8 mouse cellular contexts compared by ENCODE assay signal in genomic region chr5:124011927-124012326, GRCm38 (mm10). TPM values are rescaled to one million over a fixed set of nuclear protein-coding genes. Genes with fewer than 3 reads are reported as not detected.
DNase-seq lines count a peak whose midpoint lies in the region; ATAC-seq lines count a peak whose summit lies in the region.

No protein-coding gene starts in this region.

- H3K4me3 ChIP-seq in heart, embryonic 11.5 days (ENCODE audit: low read depth, low read length), result no peak overlapping the region
- H3K4me3 ChIP-seq in brown adipose tissue, adult 24 weeks (ENCODE audit: insufficient read depth, low read depth, low read length), result 0 out of 2 replicates have a peak overlapping the region, but pooled peaks have one; percentile 9
- H3K4me3 ChIP-seq in hindbrain, embryonic 13.5 days, result no peak overlapping the region
- 0 out of 2 replicates have a peak overlapping the region, but pooled peaks have one; percentile 1 for H3K4me3 ChIP-seq in midbrain, embryonic 12.5 days

- H3K4me2 ChIP-seq in heart, embryonic 11.5 days, result peak overlapping the region; percentile 54
- H3K4me2 ChIP-seq in hindbrain, embryonic 13.5 days, result peak overlapping the region; percentile 42
- peak overlapping the region; percentile 44 for H3K4me2 ChIP-seq in midbrain, embryonic 12.5 days (replicated peaks)

- 20% methylated on average over 8 of the region's 8 CpGs for WGBS in heart, embryonic 11.5 days (ENCODE audit: insufficient replicate concordance)
- WGBS in hindbrain, embryonic 13.5 days, result 6% methylated on average over 8 of the region's 8 CpGs
- 10% methylated on average over 8 of the region's 8 CpGs for WGBS in midbrain, embryonic 12.5 days

- no peak for DNase-seq in heart, postnatal 14 days
- no peak for DNase-seq in thymus, postnatal 0 days (ENCODE audit: low spot score)
- DNase-seq in left cerebral cortex, postnatal 36 days (ENCODE audit: low spot score in 2 of 2), result no peak
- DNase-seq in cerebellum, adult 11 months, result no peak

- peaks cover 15% of the 10 kb centered on the region for H3K36me3 ChIP-seq in heart, embryonic 11.5 days (ENCODE audit: control insufficient read depth, insufficient read depth, low read length)
- H3K36me3 ChIP-seq in hindbrain, embryonic 13.5 days, result peaks cover 35% of the 10 kb centered on the region
- H3K36me3 ChIP-seq in midbrain, embryonic 12.5 days, result peaks cover 36% of the 10 kb centered on the region

- peak overlapping the region; percentile 17 for H3K9ac ChIP-seq in heart, embryonic 11.5 days (ENCODE audit: low read depth, low read length)
- peak overlapping the region; percentile 63 for H3K9ac ChIP-seq in hindbrain, embryonic 13.5 days
- peak overlapping the region; percentile 48; the same call in 1 of the 2 replicates for H3K9ac ChIP-seq in midbrain, embryonic 12.5 days (replicated peaks)

- H3K27me3 ChIP-seq in heart, embryonic 11.5 days (ENCODE audit: control insufficient read depth, insufficient read depth, low read length), result no peaks in the 10 kb centered on the region
- H3K27me3 ChIP-seq in hindbrain, embryonic 13.5 days, result no peaks in the 10 kb centered on the region
- H3K27me3 ChIP-seq in midbrain, embryonic 12.5 days, result no peaks in the 10 kb centered on the region

- H3K9me3 ChIP-seq in heart, embryonic 11.5 days (replicated peaks; ENCODE audit: control insufficient read depth, low read length), result no peaks in the 10 kb centered on the region
- no peaks in the 10 kb centered on the region for H3K9me3 ChIP-seq in hindbrain, embryonic 13.5 days
- H3K9me3 ChIP-seq in midbrain, embryonic 12.5 days, result no peaks in the 10 kb centered on the region

- H3K4me1 ChIP-seq in heart, embryonic 11.5 days (ENCODE audit: control insufficient read depth, insufficient read depth, low read length), result peaks cover 73% of the 10 kb centered on the region
- H3K4me1 ChIP-seq in brown adipose tissue, adult 24 weeks (ENCODE audit: control insufficient read depth, insufficient read depth, insufficient read length, low read length), result peaks cover 35% of the 10 kb centered on the region
- H3K4me1 ChIP-seq in hindbrain, embryonic 13.5 days (replicated peaks), result peaks cover 73% of the 10 kb centered on the region
- H3K4me1 ChIP-seq in midbrain, embryonic 12.5 days, result peaks cover 70% of the 10 kb centered on the region

- H3K27ac ChIP-seq in heart, embryonic 11.5 days (ENCODE audit: low read depth, low read length), result peak overlapping the region; percentile 82
- peak overlapping the region; percentile 80 for H3K27ac ChIP-seq in brown adipose tissue, adult 24 weeks (replicated peaks; ENCODE audit: low read depth, low read length)
- H3K27ac ChIP-seq in hindbrain, embryonic 13.5 days, result peak overlapping the region; percentile 91
- peak overlapping the region; percentile 93 for H3K27ac ChIP-seq in midbrain, embryonic 12.5 days (replicated peaks)

- intact Hi-C loops in heart, postnatal 14 days (cut with DNase I), result loop anchor here (2.0 kb wide), 1 partner anchor 19 kb away; no protein-coding TSS in a partner anchor
- intact Hi-C loops in left cerebral cortex, postnatal 36 days (cut with DNase I), result no loop called here

- no peak for ATAC-seq in heart, embryonic 11.5 days (replicated peaks; ENCODE audit: insufficient number of reproducible peaks, low FRiP score, low TSS enrichment)
- ATAC-seq in hindbrain, embryonic 13.5 days (ENCODE audit: low FRiP score), result no peak
- ATAC-seq in midbrain, embryonic 12.5 days (ENCODE audit: low FRiP score, low read depth), result no peak

RNA-seq across cellular contexts. Expression of gene Vps37b, which starts 20.1 kb away (rescaled TPM):
- 43.3 and 48.2 TPM in 2 replicates for polyA plus RNA-seq in heart, embryonic 11.5 days (2014; fragmentation: Nextera tagmentation; extraction: Ambion mirVana)
- total RNA-seq in heart, postnatal 14 days (2021), result 10 to 100 TPM; 22.2 to 22.7 TPM
- 2.7 and 3.7 TPM in 2 replicates for polyA plus RNA-seq in brown adipose tissue, adult 24 weeks (2012; ENCODE audit: insufficient read depth, insufficient read length, missing spikeins)
- 79.3 and 84.7 TPM in 2 replicates for polyA plus RNA-seq in hindbrain, embryonic 13.5 days (2015; fragmentation: Nextera tagmentation; extraction: Ambion mirVana)
- 68.0 and 74.2 TPM in 2 replicates for polyA plus RNA-seq in midbrain, embryonic 12.5 days (2016; fragmentation: Nextera tagmentation; extraction: Ambion mirVana)
- 32.4 and 32.8 TPM in 2 replicates for polyA plus RNA-seq in thymus, postnatal 0 days (2015; fragmentation: Nextera tagmentation; extraction: Ambion mirVana)
- total RNA-seq in left cerebral cortex, postnatal 36 days (2021), result 10 to 100 TPM; 45.8 to 51.0 TPM

RNA-seq across cellular contexts. Expression of gene Hip1r, which starts 38.5 kb away (rescaled TPM):
- polyA plus RNA-seq in heart, embryonic 11.5 days (2014; fragmentation: Nextera tagmentation; extraction: Ambion mirVana), result 2.7 and 2.9 TPM in 2 replicates
- 10 to 100 TPM; 23.2 to 25.0 TPM for total RNA-seq in heart, postnatal 14 days (2021)
- polyA plus RNA-seq in brown adipose tissue, adult 24 weeks (2012; ENCODE audit: insufficient read depth, insufficient read length, missing spikeins), result 3.8 and 5.2 TPM in 2 replicates
- polyA plus RNA-seq in hindbrain, embryonic 13.5 days (2015; fragmentation: Nextera tagmentation; extraction: Ambion mirVana), result 21.4 and 25.5 TPM in 2 replicates
- polyA plus RNA-seq in midbrain, embryonic 12.5 days (2016; fragmentation: Nextera tagmentation; extraction: Ambion mirVana), result 13.9 and 15.5 TPM in 2 replicates
- polyA plus RNA-seq in thymus, postnatal 0 days (2015; fragmentation: Nextera tagmentation; extraction: Ambion mirVana), result 9.8 and 11.0 TPM in 2 replicates
- 10 to 100 TPM; 70.3 to 77.3 TPM for total RNA-seq in left cerebral cortex, postnatal 36 days (2021)

Comparison
In these comparisons a context has a peak if more than half of its experiments do, and no peak if none do; other contexts are left out.
1. H3K4me3 ChIP-seq: peak in brown adipose tissue, adult 24 weeks (single experiment) and midbrain, embryonic 12.5 days (single experiment); none in heart, embryonic 11.5 days (single experiment) and hindbrain, embryonic 13.5 days (single experiment).
2. Peak in every context shown above with its lines, with median percentiles within 50 percentile points of each other: H3K27ac ChIP-seq, H3K4me2 ChIP-seq and H3K9ac ChIP-seq.